In genomic region chr9:22995564-22995963, GRCm38 (mm10) we compare ENCODE assay signal across 18 mouse cellular contexts.
"Had no signal": no experiment of that assay in that cellular context is flagged by ENCODE, and none has a peak within 500 bp of the region (broad histone marks: within the 10 kb centered on the region; RNA-seq: fewer than 3 reads in every experiment).

No protein-coding gene starts in this region.

- H3K4me3 ChIP-seq: midbrain, embryonic 10.5 days; midbrain, embryonic 12.5 days; myocyte; neural tube, embryonic 13.5 days; neural tube, embryonic 15.5 days had no signal

- H3K4me1 ChIP-seq: midbrain, embryonic 10.5 days; midbrain, embryonic 12.5 days; neural tube, embryonic 13.5 days; neural tube, embryonic 15.5 days had no signal

- H3K4me2 ChIP-seq: lung, embryonic 14.5 days; midbrain, embryonic 12.5 days; neural tube, embryonic 13.5 days; neural tube, embryonic 15.5 days had no signal

- DNase-seq: lung, adult 18-20 months; lung, embryonic 14.5 days; lung, postnatal 10 days; lung, postnatal 4 days; midbrain, embryonic 14.5 days; retina, postnatal 1 day; right cerebral cortex, adult 18-20 months; right cerebral cortex, postnatal 25 days; right cerebral cortex, postnatal 4 days; spleen, adult 18-20 months; thymus, adult 2 months; thymus, postnatal 25 days; thymus, postnatal 4 days had no signal

- H3K9ac ChIP-seq: lung, embryonic 14.5 days; midbrain, embryonic 12.5 days; neural tube, embryonic 13.5 days; neural tube, embryonic 15.5 days had no signal

- H3K27ac ChIP-seq: midbrain, embryonic 10.5 days; midbrain, embryonic 12.5 days; neural tube, embryonic 13.5 days; neural tube, embryonic 15.5 days had no signal

- H3K27me3 ChIP-seq: midbrain, embryonic 12.5 days; neural tube, embryonic 13.5 days; neural tube, embryonic 15.5 days had no signal

- H3K9me3 ChIP-seq: midbrain, embryonic 10.5 days; midbrain, embryonic 12.5 days; neural tube, embryonic 13.5 days; neural tube, embryonic 15.5 days had no signal

- H3K36me3 ChIP-seq: midbrain, embryonic 10.5 days; midbrain, embryonic 12.5 days; neural tube, embryonic 13.5 days; neural tube, embryonic 15.5 days had no signal
